Mouse (Mus musculus) cerebellum, adult 2 months (tissue): ENCODE measurements at regions not wholly inside any gene's neighbourhood (a gene's known extent, or its start where the extent isn't known, plus 50 kb on each side); places are given as distances from the start of the nearest gene placed in this dataset.

Experiments used
- CTCF ChIP-seq: fragments of 200-500 bp; IDR thresholded peaks from 2 replicates; pipeline ENCODE4 v1.5.1; 2011; ENCODE audit warnings: low read depth, mild to moderate bottlenecking, control low read depth, low read length, moderate library complexity, borderline replicate concordance; ENCODE audit not compliant: insufficient read depth
- POLR2A ChIP-seq: fragments of 200-500 bp; IDR thresholded peaks from 2 replicates; pipeline ENCODE4 v1.6.1; 2011; ENCODE audit warnings: low read length, control low read depth, borderline replicate concordance; ENCODE audit not compliant: insufficient read depth

DNA sequence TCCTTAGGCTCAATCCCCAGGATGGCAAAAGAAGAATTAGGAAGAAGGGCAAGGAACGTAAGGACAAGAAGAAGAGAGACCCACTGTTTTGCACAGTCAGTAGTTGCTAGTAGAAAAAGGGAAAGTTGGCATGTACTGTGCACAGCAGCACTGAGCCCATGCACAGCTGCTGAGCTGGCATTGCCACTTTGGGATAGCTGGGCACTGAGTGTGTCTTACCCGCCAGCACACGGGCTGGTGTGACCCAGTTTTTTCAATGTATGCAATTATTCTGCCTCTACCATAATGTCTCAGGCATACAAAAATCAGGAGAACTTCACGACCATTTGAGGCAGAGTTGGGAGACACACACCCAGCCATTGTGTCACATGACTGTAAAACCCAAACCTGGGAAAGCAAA is 306.1 kb downstream of the Efnb2 start:
- no peak for TF ChIP-seq POLR2A
- no peak for TF ChIP-seq CTCF
